Mouse (Mus musculus) heart, postnatal 0 days (tissue): ENCODE data around the gene Map4k2. TPM values are rescaled to one million over a fixed set of nuclear protein-coding genes. Genes with fewer than 3 reads are reported as not detected.

Source experiments
- ATAC-seq: fragments of 200-750 bp; cut with Nextera tagmentation; 2 replicates; pipeline ENCODE4 v1.8.0; 2017; ENCODE audit warnings: low read depth, moderate number of reproducible peaks, moderate library complexity; ENCODE audit not compliant: insufficient read depth
- DNase-seq: peaks from one replicate; pipeline ENCODE4 v3.0.0-alpha.2; 2016; ENCODE audit warnings: low spot score
- H3K27ac ChIP-seq: fragments of 300-500 bp; sonication (generic); 2 replicates; pipeline ENCODE4 v1.5.1; 2014; ENCODE audit warnings: low read depth, mild to moderate bottlenecking
- H3K27me3 ChIP-seq: fragments of 300-500 bp; sonication (generic); 2 replicates; pipeline ENCODE4 v1.6.1; 2014; ENCODE audit warnings: low read length, mixed read lengths; ENCODE audit not compliant: control insufficient read depth, insufficient read depth
- H3K36me3 ChIP-seq: fragments of 300-500 bp; sonication (generic); replicated peaks from 2 replicates; pipeline ENCODE4 v1.6.1; 2014; ENCODE audit warnings: low read length, mixed read lengths; ENCODE audit not compliant: control insufficient read depth, insufficient read depth
- H3K4me1 ChIP-seq: fragments of 300-500 bp; sonication (generic); 2 replicates; pipeline ENCODE4 v1.6.1; 2014; ENCODE audit warnings: antibody characterized with exemption; ENCODE audit not compliant: control insufficient read depth, insufficient read depth
- H3K4me2 ChIP-seq: fragments of 300-500 bp; sonication (generic); 2 replicates; pipeline ENCODE4 v1.6.1; 2014; ENCODE audit warnings: low read depth, mild to moderate bottlenecking, low read length, moderate library complexity
- H3K4me3 ChIP-seq: fragments of 300-500 bp; sonication (generic); 2 replicates; pipeline ENCODE4 v1.5.1; 2014; ENCODE audit warnings: low read depth, low read length
- H3K9ac ChIP-seq: fragments of 300-500 bp; sonication (generic); replicated peaks from 2 replicates; pipeline ENCODE4 v1.6.1; 2014; ENCODE audit warnings: low read depth, low read length, mixed read lengths
- H3K9me3 ChIP-seq: fragments of 300-500 bp; sonication (generic); replicated peaks from 2 replicates; pipeline ENCODE4 v1.6.1; 2016; ENCODE audit warnings: low read length; ENCODE audit not compliant: control insufficient read depth
- CTCF ChIP-seq: IDR thresholded peaks from 2 replicates; pipeline ENCODE4 v1.5.1; 2016; ENCODE audit warnings: antibody characterized with exemption, control low read depth, low read depth
- EP300 ChIP-seq: IDR thresholded peaks from 2 replicates; pipeline ENCODE4 v1.6.1; 2016; ENCODE audit warnings: antibody characterized with exemption, low read depth
- WGBS: fragments of 180-500 bp; shearing (Covaris S2); extraction: QIAGEN DNeasy Blood & Tissue Kit; methylation state at CpG from one replicate; pipeline ENCODE4 v1.1.7; 2014; 5-methylcytosine and 5-hydroxymethylcytosine counted together
- polyA plus RNA-seq: library from polyadenylated mRNA; unstranded; fragments of >200 nt; fragmentation: Nextera tagmentation; extraction: Ambion mirVana; gene quantifications from 2 replicates; pipeline ENCODE4 v1.2.1, GENCODE M21; 2015
- total RNA-seq: library from RNA; depleted of rRNA; stranded (reverse); fragments of >200 nt; gene quantifications from 2 replicates; pipeline ENCODE4 v1.2.3, GENCODE M21; 2014; ENCODE audit warnings: low replicate concordance

The Map4k2 gene
- total and polyA plus RNA-seq, 2 experiments from 2014 or later = 10.1 to 48.4 TPM

DNA sequence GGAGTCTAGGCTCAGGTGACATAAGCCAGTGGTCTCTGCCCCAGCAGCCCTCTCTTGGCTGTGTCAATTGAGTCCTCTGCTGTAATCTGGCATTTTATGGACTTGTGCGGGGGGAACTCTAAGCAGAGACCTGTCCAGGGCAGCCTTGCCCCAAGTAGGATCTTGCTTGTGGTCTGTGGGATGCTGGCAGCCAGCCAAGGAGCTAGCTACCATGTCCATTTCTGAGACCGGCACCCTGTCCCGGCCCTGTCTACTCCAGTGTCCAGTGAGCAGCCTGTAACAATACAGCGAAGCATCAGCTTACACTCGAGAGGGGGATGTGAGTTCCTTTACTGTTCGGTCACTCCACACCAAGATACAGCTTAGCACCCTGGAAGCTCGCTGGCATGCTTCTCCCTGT is 13.1 kb downstream of the Map4k2 start:
- TF ChIP-seq CTCF (no peak), EP300 (no peak)
- H3K9me3 ChIP-seq = no peaks in the 10 kb centered on the region
- 62% methylated on average over 7 of the region's 7 CpGs for WGBS
- no peak overlapping the region for H3K4me2 ChIP-seq
- H3K27ac ChIP-seq = no peak overlapping the region
- no peak for ATAC-seq
- no peaks in the 10 kb centered on the region for H3K4me1 ChIP-seq
- H3K27me3 ChIP-seq = no peaks in the 10 kb centered on the region
- no peak overlapping the region for H3K9ac ChIP-seq
- DNase-seq = no peak
- no peak overlapping the region for H3K4me3 ChIP-seq
- peaks cover 8% of the 10 kb centered on the region; the same call in 1 of the 2 replicates for H3K36me3 ChIP-seq

- Histone ChIP-seq H3K9ac (no peak overlapping the region), H3K27me3 (no peaks in the 10 kb centered on the region), H3K27ac (no peak overlapping the region), H3K4me1 (peaks cover 18% of the 10 kb centered on the region), H3K9me3 (no peaks in the 10 kb centered on the region), H3K4me3 (no peak overlapping the region), H3K36me3 (peaks cover 14% of the 10 kb centered on the region), H3K4me2 (no peak overlapping the region)
- no peak for TF ChIP-seq CTCF
- no peak for TF ChIP-seq EP300
- DNase-seq = no peak
- 86% methylated on average over 3 of the region's 3 CpGs for WGBS
- no peak for ATAC-seq
These were observed 20.4 kb downstream of the Map4k2 start for GRCm38 (mm10) chr19:6361291-6361690.

GRCm38 (mm10) chr19:6363091-6363410 is 22.1 kb downstream of the Map4k2 start:
- ATAC-seq = no peak
- TF ChIP-seq EP300 = no peak
- no peak for TF ChIP-seq CTCF
- DNase-seq = no peak
- Histone ChIP-seq H3K4me2 (peak overlapping the region; percentile 62), H3K9me3 (no peaks in the 10 kb centered on the region), H3K9ac (peak overlapping the region; percentile 44), H3K36me3 (peaks cover 31% of the 10 kb centered on the region), H3K4me3 (peak overlapping the region; percentile 99), H3K4me1 (peaks cover 18% of the 10 kb centered on the region), H3K27ac (peak overlapping the region; percentile 100), H3K27me3 (no peaks in the 10 kb centered on the region)
- 2% methylated on average over 11 of the region's 11 CpGs for WGBS

- H3K4me2 ChIP-seq = peak within 1 kb of the TSS; percentile 96
- H3K4me1 ChIP-seq = peaks cover 18% of the 10 kb centered on the region
- peak within 1 kb of the TSS; percentile 100 for H3K27ac ChIP-seq
- ATAC-seq (peak; percentile 94), DNase-seq (peak; percentile 100)
- TF ChIP-seq EP300 = peak; percentile 88
- no peak for TF ChIP-seq CTCF
- peak within 1 kb of the TSS; percentile 99 for H3K4me3 ChIP-seq
- peaks cover 37% of the 10 kb centered on the region for H3K36me3 ChIP-seq
- H3K9me3 ChIP-seq = no peaks in the 10 kb centered on the region
- under 1% methylated on average over 77 of the region's 85 CpGs for WGBS
- H3K27me3 ChIP-seq = no peaks in the 10 kb centered on the region
- peak within 1 kb of the TSS; percentile 99 for H3K9ac ChIP-seq
These were observed 22.7 kb downstream of the Map4k2 start, which contains the start of gene Sf1 for GRCm38 (mm10) chr19:6363411-6364240. TSS of gene Sf1 (plus strand) at chr19:6363690.

DNA sequence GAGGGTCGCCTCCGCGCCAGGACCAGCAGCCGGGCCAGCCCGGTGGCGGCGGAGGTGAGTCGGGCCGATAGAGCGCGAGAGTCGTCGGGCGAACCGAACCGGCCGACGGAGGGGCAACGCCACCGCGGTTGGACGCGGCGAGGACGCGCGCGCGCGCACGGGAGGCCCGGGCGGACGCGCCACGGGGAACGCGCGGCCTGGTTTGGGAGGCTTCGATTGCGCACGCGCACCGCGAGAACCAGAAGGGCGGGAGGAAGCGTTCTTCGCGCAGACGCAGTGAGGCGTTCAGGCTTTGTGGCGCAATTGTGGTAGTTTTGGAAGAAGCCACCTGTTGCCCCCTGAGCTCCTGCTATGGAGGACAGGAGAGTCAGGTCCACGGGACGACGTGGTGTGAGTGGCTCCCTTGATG is 23.4 kb downstream of the Map4k2 start:
- under 1% methylated on average over 51 of the region's 55 CpGs for WGBS
- Histone ChIP-seq H3K27ac (peak overlapping the region; percentile 100), H3K27me3 (no peaks in the 10 kb centered on the region), H3K4me1 (peaks cover 18% of the 10 kb centered on the region), H3K9ac (peak overlapping the region; percentile 99), H3K36me3 (peaks cover 43% of the 10 kb centered on the region), H3K4me2 (peak overlapping the region; percentile 96), H3K9me3 (no peaks in the 10 kb centered on the region), H3K4me3 (peak overlapping the region; percentile 99)
- DNase-seq (peak; percentile 87), ATAC-seq (peak; percentile 5; the same call in 1 of the 2 replicates)
- TF ChIP-seq EP300 (no peak), CTCF (no peak)

DNA sequence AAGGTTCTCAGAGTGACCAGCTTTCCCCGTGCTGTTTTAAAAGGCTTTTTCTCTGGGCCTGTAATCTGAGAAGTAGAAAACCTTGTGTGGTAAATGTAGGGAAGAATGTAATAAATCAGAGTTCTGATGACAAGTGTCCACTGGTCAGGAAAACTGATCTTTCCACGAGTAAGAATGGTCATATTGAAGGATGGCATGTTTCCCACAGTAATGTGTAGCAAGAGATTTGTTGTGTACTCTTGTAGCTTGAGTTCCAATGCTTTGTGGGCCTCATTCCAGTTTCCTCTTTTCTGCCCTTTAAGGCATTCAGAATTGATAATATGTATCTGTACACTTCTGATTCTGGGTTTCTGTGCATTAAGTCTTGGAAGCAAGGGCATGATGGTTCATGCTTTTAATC is 23.9 kb downstream of the Map4k2 start:
- no peak for DNase-seq
- H3K4me2 ChIP-seq = peak overlapping the region; percentile 96
- no peaks in the 10 kb centered on the region for H3K9me3 ChIP-seq
- peaks cover 18% of the 10 kb centered on the region for H3K4me1 ChIP-seq
- no peak for ATAC-seq
- peaks cover 48% of the 10 kb centered on the region for H3K36me3 ChIP-seq
- H3K27me3 ChIP-seq = no peaks in the 10 kb centered on the region
- no peak for TF ChIP-seq CTCF
- TF ChIP-seq EP300 = no peak
- peak overlapping the region; percentile 99 for H3K4me3 ChIP-seq
- no peak overlapping the region for H3K27ac ChIP-seq
- H3K9ac ChIP-seq = peak overlapping the region; percentile 99; the same call in 1 of the 2 replicates
- WGBS = 3% methylated on average over 2 of the region's 2 CpGs
